Mouse (Mus musculus) midbrain, embryonic 12.5 days (tissue): ENCODE results near the gene Serbp1. TPM values are rescaled to one million over a fixed set of nuclear protein-coding genes. Genes with fewer than 3 reads are reported as not detected.

Experiments
- ATAC-seq: fragments of 200-750 bp; cut with Nextera tagmentation; 2 replicates; pipeline ENCODE4 v1.8.0; 2017; ENCODE audit warnings: low read depth, moderate TSS enrichment, moderate library complexity; ENCODE audit not compliant: low FRiP score
- H3K27ac ChIP-seq: fragments of 300-500 bp; sonication (generic); replicated peaks from 2 replicates; pipeline ENCODE4 v1.5.1; 2016; ENCODE audit warnings: mild to moderate bottlenecking
- H3K27me3 ChIP-seq: fragments of 300-500 bp; sonication (generic); 2 replicates; pipeline ENCODE4 v1.6.1; 2016; ENCODE audit warnings: mild to moderate bottlenecking
- H3K36me3 ChIP-seq: fragments of 300-500 bp; sonication (generic); 2 replicates; pipeline ENCODE4 v1.6.1; 2016
- H3K4me1 ChIP-seq: fragments of 300-500 bp; sonication (generic); 2 replicates; pipeline ENCODE4 v1.6.1; 2016
- H3K4me2 ChIP-seq: fragments of 300-500 bp; sonication (generic); replicated peaks from 2 replicates; pipeline ENCODE4 v1.6.1; 2016; ENCODE audit warnings: mild to moderate bottlenecking, moderate library complexity
- H3K4me3 ChIP-seq: fragments of 300-500 bp; sonication (generic); 2 replicates; pipeline ENCODE4 v1.5.1; 2016; ENCODE audit warnings: mild to moderate bottlenecking
- H3K9ac ChIP-seq: fragments of 300-500 bp; sonication (generic); replicated peaks from 2 replicates; pipeline ENCODE4 v1.6.1; 2016; ENCODE audit warnings: mild to moderate bottlenecking, moderate library complexity
- H3K9me3 ChIP-seq: fragments of 300-500 bp; sonication (generic); 2 replicates; pipeline ENCODE4 v1.6.1; 2016; ENCODE audit warnings: mild to moderate bottlenecking
- WGBS: fragments of 180-500 bp; shearing (Covaris S2); methylation state at CpG from one replicate; pipeline ENCODE4 v1.1.7; 2016; 5-methylcytosine and 5-hydroxymethylcytosine counted together
- polyA plus RNA-seq: library from polyadenylated mRNA; unstranded; fragments of >200 nt; fragmentation: Nextera tagmentation; extraction: Ambion mirVana; gene quantifications from 2 replicates; pipeline ENCODE4 v1.2.1, GENCODE M21; 2016

Serbp1 gene
- polyA plus RNA-seq, 1 experiment from 2014 or later, result 414 TPM

- no peaks in the 10 kb centered on the region for H3K36me3 ChIP-seq
- no peaks in the 10 kb centered on the region for H3K4me1 ChIP-seq
- no peak overlapping the region for H3K9ac ChIP-seq
- no peaks in the 10 kb centered on the region for H3K9me3 ChIP-seq
- no peaks in the 10 kb centered on the region for H3K27me3 ChIP-seq
- WGBS, result 96% methylated on average over 3 of the region's 3 CpGs
- H3K27ac ChIP-seq, result no peak overlapping the region
- H3K4me3 ChIP-seq, result no peak overlapping the region
- H3K4me2 ChIP-seq, result no peak overlapping the region
- no peak for ATAC-seq
These were observed 3.3 kb downstream of the Serbp1 start for GRCm38 (mm10) chr6:67241263-67241662.

- Histone ChIP-seq H3K27me3 (no peaks in the 10 kb centered on the region), H3K27ac (no peak overlapping the region), H3K9ac (no peak overlapping the region), H3K9me3 (no peaks in the 10 kb centered on the region), H3K4me2 (no peak overlapping the region), H3K4me3 (no peak overlapping the region), H3K36me3 (no peaks in the 10 kb centered on the region), H3K4me1 (no peaks in the 10 kb centered on the region)
- ATAC-seq, result no peak
- WGBS, result 94% methylated on average over 7 of the region's 7 CpGs
These were observed 5.9 kb downstream of the Serbp1 start for GRCm38 (mm10) chr6:67243765-67244420.

- no peak for ATAC-seq
- H3K27me3 ChIP-seq, result no peaks in the 10 kb centered on the region
- H3K36me3 ChIP-seq, result no peaks in the 10 kb centered on the region
- H3K9me3 ChIP-seq, result no peaks in the 10 kb centered on the region
- 92% methylated on average over 5 of the region's 5 CpGs for WGBS
- no peak overlapping the region for H3K4me3 ChIP-seq
- H3K4me1 ChIP-seq, result no peaks in the 10 kb centered on the region
- H3K4me2 ChIP-seq, result no peak overlapping the region
- H3K9ac ChIP-seq, result no peak overlapping the region
- no peak overlapping the region for H3K27ac ChIP-seq
These were observed 6.5 kb downstream of the Serbp1 start for GRCm38 (mm10) chr6:67244451-67244850.

GRCm38 (mm10) chr6:67251095-67251494 lies 13.1 kb downstream of the Serbp1 start:
- Histone ChIP-seq H3K27ac (no peak overlapping the region), H3K4me1 (no peaks in the 10 kb centered on the region), H3K9ac (no peak overlapping the region), H3K27me3 (no peaks in the 10 kb centered on the region), H3K4me2 (no peak overlapping the region), H3K36me3 (no peaks in the 10 kb centered on the region), H3K9me3 (no peaks in the 10 kb centered on the region), H3K4me3 (no peak overlapping the region)
- ATAC-seq, result no peak
- WGBS, result 90% methylated on average over 4 of the region's 4 CpGs

- no peaks in the 10 kb centered on the region for H3K9me3 ChIP-seq
- H3K36me3 ChIP-seq, result no peaks in the 10 kb centered on the region
- no peak overlapping the region for H3K4me2 ChIP-seq
- H3K4me1 ChIP-seq, result peaks cover 4% of the 10 kb centered on the region; the same call in 1 of the 2 replicates
- H3K4me3 ChIP-seq, result no peak overlapping the region
- 90% methylated on average over 7 of the region's 7 CpGs for WGBS
- no peak overlapping the region for H3K9ac ChIP-seq
- no peak overlapping the region for H3K27ac ChIP-seq
- H3K27me3 ChIP-seq, result no peaks in the 10 kb centered on the region
- no peak for ATAC-seq
These were observed 27.0 kb downstream of the Serbp1 start for GRCm38 (mm10) chr6:67264935-67265334.

GRCm38 (mm10) chr6:67266159-67266657 lies 28.2 kb downstream of the Serbp1 start:
- Histone ChIP-seq H3K4me1 (peaks cover 6% of the 10 kb centered on the region; the same call in 1 of the 2 replicates), H3K4me2 (peak overlapping the region; percentile 80), H3K9ac (peak overlapping the region; percentile 57), H3K27ac (peak overlapping the region; percentile 39; the same call in 1 of the 2 replicates), H3K4me3 (peak overlapping the region; percentile 92), H3K36me3 (no peaks in the 10 kb centered on the region), H3K9me3 (no peaks in the 10 kb centered on the region), H3K27me3 (no peaks in the 10 kb centered on the region)
- peak; percentile 75; the same call in 1 of the 2 replicates for ATAC-seq
- WGBS, result under 1% methylated on average over 23 of the region's 23 CpGs

GRCm38 (mm10) chr6:67266664-67267407 lies 28.9 kb downstream of the Serbp1 start:
- WGBS, result under 1% methylated on average over 68 of the region's 68 CpGs
- peak; percentile 99 for ATAC-seq

GRCm38 (mm10) chr6:67267408-67268244 lies 29.6 kb downstream of the Serbp1 start:
- Histone ChIP-seq H3K4me1 (peaks cover 6% of the 10 kb centered on the region; the same call in 1 of the 2 replicates), H3K9me3 (no peaks in the 10 kb centered on the region), H3K27ac (peak overlapping the region; percentile 91), H3K4me3 (peak overlapping the region; percentile 92), H3K4me2 (peak overlapping the region; percentile 71), H3K36me3 (peaks cover 8% of the 10 kb centered on the region), H3K27me3 (no peaks in the 10 kb centered on the region), H3K9ac (peak overlapping the region; percentile 99)
- WGBS, result under 1% methylated on average over 65 of the region's 65 CpGs
- ATAC-seq, result peak; percentile 41

More at GRCm38 (mm10) chr6:67266664-67267407, 28.9 kb downstream of the Serbp1 start:
- Histone ChIP-seq H3K4me3 (peak overlapping the region; percentile 92), H3K4me2 (peak overlapping the region; percentile 80), H3K36me3 (peaks cover 5% of the 10 kb centered on the region), H3K27me3 (no peaks in the 10 kb centered on the region), H3K27ac (peak overlapping the region; percentile 91), H3K9ac (peak overlapping the region; percentile 99), H3K4me1 (peaks cover 6% of the 10 kb centered on the region; the same call in 1 of the 2 replicates), H3K9me3 (no peaks in the 10 kb centered on the region)

- Histone ChIP-seq H3K27ac (no peak overlapping the region), H3K9ac (peak overlapping the region; percentile 99), H3K4me2 (peak overlapping the region; percentile 71), H3K4me1 (peaks cover 6% of the 10 kb centered on the region; the same call in 1 of the 2 replicates), H3K27me3 (no peaks in the 10 kb centered on the region), H3K36me3 (peaks cover 12% of the 10 kb centered on the region), H3K9me3 (no peaks in the 10 kb centered on the region), H3K4me3 (peak overlapping the region; percentile 92)
- ATAC-seq, result no peak
- WGBS, result 1% methylated on average over 2 of the region's 2 CpGs
These were observed 30.3 kb downstream of the Serbp1 start for GRCm38 (mm10) chr6:67268245-67268612.

GRCm38 (mm10) chr6:67268983-67269382 lies 31.0 kb downstream of the Serbp1 start:
- WGBS, result 16% methylated on average over 1 of the region's 1 CpGs
- no peak for ATAC-seq
- Histone ChIP-seq H3K4me1 (peaks cover 6% of the 10 kb centered on the region; the same call in 1 of the 2 replicates), H3K27me3 (no peaks in the 10 kb centered on the region), H3K27ac (no peak overlapping the region), H3K9ac (no peak overlapping the region), H3K36me3 (peaks cover 19% of the 10 kb centered on the region), H3K4me3 (peak overlapping the region; percentile 92), H3K9me3 (no peaks in the 10 kb centered on the region), H3K4me2 (peak overlapping the region; percentile 71)

- H3K4me3 ChIP-seq, result peak overlapping the region; percentile 92
- peaks cover 23% of the 10 kb centered on the region for H3K36me3 ChIP-seq
- no peaks in the 10 kb centered on the region for H3K9me3 ChIP-seq
- 52% methylated on average over 2 of the region's 2 CpGs for WGBS
- 0 out of 2 replicates have a peak overlapping the region, but pooled peaks have one; percentile 20 for H3K9ac ChIP-seq
- ATAC-seq, result no peak
- H3K27me3 ChIP-seq, result no peaks in the 10 kb centered on the region
- no peak overlapping the region for H3K27ac ChIP-seq
- peak overlapping the region; percentile 71 for H3K4me2 ChIP-seq
- H3K4me1 ChIP-seq, result peaks cover 6% of the 10 kb centered on the region; the same call in 1 of the 2 replicates
These were observed 31.5 kb downstream of the Serbp1 start for GRCm38 (mm10) chr6:67269459-67269858.
